Mouse (Mus musculus) lung, adult 2 months (tissue): ENCODE data around the gene Prkar2a.

Source experiments
- CTCF ChIP-seq: fragments of 200-500 bp; IDR thresholded peaks from 2 replicates; pipeline ENCODE4 v1.5.1; 2011; ENCODE audit warnings: mild to moderate bottlenecking, low read length, control low read depth; ENCODE audit not compliant: insufficient read depth
- POLR2A ChIP-seq: fragments of 200-500 bp; IDR thresholded peaks from 2 replicates; pipeline ENCODE4 v1.6.1; 2011; ENCODE audit warnings: low read depth, mild to moderate bottlenecking, control low read depth, low read length, borderline replicate concordance; ENCODE audit errors: extremely low read depth

- no peak for TF ChIP-seq CTCF
- TF ChIP-seq POLR2A, result no peak
These were observed 106.2 kb downstream of the Prkar2a start for GRCm38 (mm10) chr9:108795281-108795680.
